Mouse (Mus musculus) megakaryocyte, embryonic 14.5 days (primary cell): ENCODE data around the gene Myom3.

Source experiments
- FLI1 ChIP-seq: IDR thresholded peaks from 2 replicates; pipeline ENCODE4 v1.6.1; 2012; ENCODE audit warnings: low read length, inconsistent platforms, mixed read lengths
- GATA1 ChIP-seq: IDR thresholded peaks from 3 replicates; pipeline ENCODE4 v1.6.1; 2012; ENCODE audit warnings: mixed read lengths, low read length, inconsistent platforms, borderline replicate concordance

GRCm38 (mm10) chr4:135847581-135847980 lies 88.1 kb downstream of the Myom3 start:
- no peak for TF ChIP-seq GATA1
- TF ChIP-seq FLI1: no peak
